Mouse (Mus musculus): ENCODE measurements around the gene Emg1.

- TF ChIP-seq CTCF (IDR thresholded peaks at IDR 0.05; ENCODE audit: low read depth) = no peak
- no peak for TF ChIP-seq EP300 (optimal IDR thresholded peaks at IDR 0.05)
Observed at GRCm38 (mm10) chr6:124753861-124754260, 41.9 kb upstream of the Emg1 start.
